Mouse (Mus musculus) forebrain, embryonic 15.5 days (tissue): ENCODE results near the gene Lrrfip1. TPM values are rescaled to one million over a fixed set of nuclear protein-coding genes. Genes with fewer than 3 reads are reported as not detected.

Experiments used
- ATAC-seq: fragments of 200-750 bp; cut with Nextera tagmentation; replicated peaks from 2 replicates; pipeline ENCODE4 v1.8.0; 2017; ENCODE audit warnings: mild to moderate bottlenecking, moderate TSS enrichment, moderate library complexity
- H3K27ac ChIP-seq: fragments of 300-500 bp; sonication (generic); replicated peaks from 2 replicates; pipeline ENCODE4 v1.5.1; 2015; ENCODE audit warnings: mild to moderate bottlenecking, inconsistent platforms
- H3K27me3 ChIP-seq: fragments of 300-500 bp; sonication (generic); 2 replicates; pipeline ENCODE4 v1.6.1; 2015; ENCODE audit warnings: inconsistent platforms
- H3K36me3 ChIP-seq: fragments of 300-500 bp; sonication (generic); 2 replicates; pipeline ENCODE4 v1.6.1; 2015; ENCODE audit warnings: mild to moderate bottlenecking, inconsistent platforms
- H3K4me1 ChIP-seq: fragments of 300-500 bp; sonication (generic); 2 replicates; pipeline ENCODE4 v1.6.1; 2015; ENCODE audit warnings: inconsistent platforms
- H3K4me2 ChIP-seq: fragments of 300-500 bp; sonication (generic); replicated peaks from 2 replicates; pipeline ENCODE4 v1.6.1; 2015; ENCODE audit warnings: mild to moderate bottlenecking, inconsistent platforms
- H3K4me3 ChIP-seq: fragments of 300-500 bp; sonication (generic); 2 replicates; pipeline ENCODE4 v1.5.1; 2015; ENCODE audit warnings: mild to moderate bottlenecking, inconsistent platforms
- H3K9ac ChIP-seq: fragments of 300-500 bp; sonication (generic); replicated peaks from 2 replicates; pipeline ENCODE4 v1.6.1; 2015; ENCODE audit warnings: mild to moderate bottlenecking, inconsistent platforms
- H3K9me3 ChIP-seq: fragments of 300-500 bp; sonication (generic); 2 replicates; pipeline ENCODE4 v1.6.1; 2016; ENCODE audit warnings: inconsistent platforms
- WGBS: fragments of 180-500 bp; shearing (Covaris S2); methylation state at CpG from one replicate; pipeline ENCODE4 v1.1.7; 2015; ENCODE audit warnings: mixed read lengths; 5-methylcytosine and 5-hydroxymethylcytosine counted together
- polyA plus RNA-seq: library from polyadenylated mRNA; unstranded; fragments of >200 nt; fragmentation: Nextera tagmentation; extraction: Ambion mirVana; gene quantifications from 2 replicates; pipeline ENCODE4 v1.2.1, GENCODE M21; 2015

Gene Lrrfip1
- polyA plus RNA-seq, 1 experiment from 2014 or later = 38.3 TPM

GRCm38 (mm10) chr1:91095258-91095657 is 96.7 kb downstream of the Lrrfip1 start:
- Histone ChIP-seq H3K27me3 (no peaks in the 10 kb centered on the region), H3K9ac (no peak overlapping the region), H3K4me1 (no peaks in the 10 kb centered on the region), H3K4me3 (no peak overlapping the region), H3K4me2 (no peak overlapping the region), H3K36me3 (no peaks in the 10 kb centered on the region), H3K9me3 (no peaks in the 10 kb centered on the region), H3K27ac (no peak overlapping the region)
- WGBS = 81% methylated on average over 3 of the region's 3 CpGs
- no peak for ATAC-seq

DNA sequence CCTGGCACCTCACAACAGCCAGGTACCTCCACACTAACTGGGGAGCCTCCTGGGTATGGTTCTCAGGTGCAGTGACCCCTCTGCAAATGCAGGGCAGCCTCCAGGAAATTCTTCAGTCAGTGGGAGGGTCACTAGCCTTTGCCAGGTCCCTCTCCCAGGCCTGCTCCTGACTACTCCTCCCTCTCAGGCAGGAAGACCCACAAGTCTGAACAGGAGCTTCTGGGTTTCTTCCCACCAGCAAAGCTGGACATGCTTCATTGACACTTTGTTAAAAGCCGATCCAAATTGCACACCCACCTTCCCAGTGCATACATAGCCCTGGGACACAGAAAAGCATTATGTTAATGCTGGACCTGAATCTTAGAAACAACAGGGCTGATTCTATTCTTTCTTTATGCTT is 97.3 kb downstream of the Lrrfip1 start:
- no peak overlapping the region for H3K4me3 ChIP-seq
- H3K9me3 ChIP-seq = no peaks in the 10 kb centered on the region
- H3K27me3 ChIP-seq = no peaks in the 10 kb centered on the region
- 64% methylated on average over 1 of the region's 1 CpGs for WGBS
- no peak overlapping the region for H3K4me2 ChIP-seq
- H3K4me1 ChIP-seq = no peaks in the 10 kb centered on the region
- H3K27ac ChIP-seq = no peak overlapping the region
- H3K9ac ChIP-seq = no peak overlapping the region
- ATAC-seq = no peak
- H3K36me3 ChIP-seq = no peaks in the 10 kb centered on the region

DNA sequence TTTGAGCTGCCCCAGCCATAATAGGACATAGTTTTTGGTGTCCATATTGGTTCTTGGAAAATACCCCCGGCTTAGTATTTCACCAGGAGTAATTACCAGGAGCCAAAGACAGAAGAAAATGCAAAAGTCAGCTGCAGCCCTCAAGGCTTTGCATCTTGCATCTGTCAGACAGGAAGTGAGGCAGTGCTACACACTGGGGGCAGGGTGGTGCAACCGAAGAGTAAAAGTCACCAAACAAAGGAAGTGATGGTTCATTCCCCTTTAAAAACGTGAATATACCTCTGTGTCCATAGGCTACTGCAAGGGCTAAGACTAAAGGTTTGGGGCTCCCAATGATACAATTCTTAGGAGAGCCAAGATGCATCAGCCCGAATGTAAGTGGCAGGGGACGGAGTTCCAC is 98.0 kb downstream of the Lrrfip1 start:
- H3K27ac ChIP-seq = no peak overlapping the region
- no peaks in the 10 kb centered on the region for H3K9me3 ChIP-seq
- H3K9ac ChIP-seq = no peak overlapping the region
- H3K4me2 ChIP-seq = no peak overlapping the region
- H3K27me3 ChIP-seq = no peaks in the 10 kb centered on the region
- WGBS = 72% methylated on average over 5 of the region's 5 CpGs
- no peak for ATAC-seq
- H3K4me3 ChIP-seq = no peak overlapping the region
- H3K36me3 ChIP-seq = no peaks in the 10 kb centered on the region
- H3K4me1 ChIP-seq = no peaks in the 10 kb centered on the region

DNA sequence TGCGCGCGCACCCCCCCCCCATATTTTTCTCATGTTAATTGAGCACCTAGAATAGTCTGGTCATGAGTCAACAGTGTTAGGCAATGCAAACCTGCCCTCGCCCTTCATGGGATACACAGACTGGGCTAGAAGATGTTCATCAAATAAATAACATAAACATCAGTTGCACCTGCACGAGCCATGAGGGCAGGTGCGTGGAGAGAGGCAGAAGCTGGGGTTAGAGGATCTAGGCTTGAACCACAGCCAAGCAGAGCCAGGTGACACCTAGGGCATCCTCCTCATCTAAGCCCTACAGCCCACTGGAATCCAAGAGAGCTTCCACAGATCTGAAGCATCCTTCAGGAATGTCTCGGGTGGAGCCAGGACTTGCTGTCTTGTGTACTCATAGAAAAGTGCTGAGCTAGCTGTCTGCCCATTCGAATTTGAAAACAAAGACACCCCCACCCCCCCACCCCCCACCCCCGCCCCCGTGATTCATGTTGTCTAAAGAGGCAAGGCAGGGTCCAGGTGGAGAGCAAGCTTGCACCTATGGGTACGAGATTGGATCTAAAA is 98.8 kb downstream of the Lrrfip1 start:
- no peak overlapping the region for H3K4me2 ChIP-seq
- ATAC-seq = no peak
- H3K9me3 ChIP-seq = no peaks in the 10 kb centered on the region
- no peak overlapping the region for H3K27ac ChIP-seq
- H3K36me3 ChIP-seq = no peaks in the 10 kb centered on the region
- no peaks in the 10 kb centered on the region for H3K27me3 ChIP-seq
- 95% methylated on average over 11 of the region's 11 CpGs for WGBS
- no peak overlapping the region for H3K9ac ChIP-seq
- no peak overlapping the region for H3K4me3 ChIP-seq
- H3K4me1 ChIP-seq = no peaks in the 10 kb centered on the region

GRCm38 (mm10) chr1:91098887-91099286 is 100.3 kb downstream of the Lrrfip1 start:
- Histone ChIP-seq H3K4me2 (no peak overlapping the region), H3K36me3 (no peaks in the 10 kb centered on the region), H3K9me3 (no peaks in the 10 kb centered on the region), H3K4me1 (no peaks in the 10 kb centered on the region), H3K4me3 (no peak overlapping the region), H3K27me3 (no peaks in the 10 kb centered on the region), H3K27ac (no peak overlapping the region), H3K9ac (no peak overlapping the region)
- 14% methylated on average over 6 of the region's 6 CpGs for WGBS
- ATAC-seq = no peak

GRCm38 (mm10) chr1:91101709-91102440 is 103.3 kb downstream of the Lrrfip1 start:
- Histone ChIP-seq H3K36me3 (no peaks in the 10 kb centered on the region), H3K9ac (no peak overlapping the region), H3K4me3 (no peak overlapping the region), H3K27ac (no peak overlapping the region), H3K4me1 (no peaks in the 10 kb centered on the region), H3K27me3 (no peaks in the 10 kb centered on the region), H3K9me3 (no peaks in the 10 kb centered on the region), H3K4me2 (no peak overlapping the region)
- WGBS = 63% methylated on average over 11 of the region's 11 CpGs
- no peak for ATAC-seq

GRCm38 (mm10) chr1:91103366-91103983 is 104.9 kb downstream of the Lrrfip1 start:
- no peak overlapping the region for H3K27ac ChIP-seq
- H3K27me3 ChIP-seq = no peaks in the 10 kb centered on the region
- no peak overlapping the region for H3K4me2 ChIP-seq
- H3K36me3 ChIP-seq = no peaks in the 10 kb centered on the region
- no peak for ATAC-seq
- WGBS = 92% methylated on average over 15 of the region's 15 CpGs
- H3K4me3 ChIP-seq = no peak overlapping the region
- H3K4me1 ChIP-seq = no peaks in the 10 kb centered on the region
- H3K9ac ChIP-seq = no peak overlapping the region
- no peaks in the 10 kb centered on the region for H3K9me3 ChIP-seq

DNA sequence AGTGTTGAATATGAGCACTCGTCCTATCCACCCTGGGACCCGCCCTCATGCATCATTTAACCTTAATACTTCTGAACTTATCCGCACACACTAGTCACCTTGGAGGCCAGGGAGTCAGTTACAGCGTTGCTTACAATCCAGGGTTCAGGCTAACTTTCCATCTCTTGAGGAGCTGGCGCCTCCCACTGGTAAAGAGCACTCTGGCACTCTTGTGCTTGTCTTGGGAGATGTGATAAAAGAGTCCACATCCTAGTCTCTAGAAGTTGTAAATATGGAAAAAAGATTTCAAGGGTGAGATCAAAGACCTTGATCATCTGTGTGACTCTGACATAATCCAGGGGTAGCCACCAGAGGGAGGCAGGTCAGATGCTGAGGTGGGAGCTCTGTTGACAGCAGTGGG is 109.0 kb downstream of the Lrrfip1 start:
- 67% methylated on average over 5 of the region's 5 CpGs for WGBS
- Histone ChIP-seq H3K36me3 (no peaks in the 10 kb centered on the region), H3K4me3 (no peak overlapping the region), H3K4me1 (no peaks in the 10 kb centered on the region), H3K9ac (no peak overlapping the region), H3K27ac (no peak overlapping the region), H3K4me2 (no peak overlapping the region), H3K9me3 (no peaks in the 10 kb centered on the region), H3K27me3 (no peaks in the 10 kb centered on the region)
- no peak for ATAC-seq

- H3K9ac ChIP-seq = no peak overlapping the region
- H3K4me3 ChIP-seq = no peak overlapping the region
- H3K4me1 ChIP-seq = no peaks in the 10 kb centered on the region
- H3K9me3 ChIP-seq = no peaks in the 10 kb centered on the region
- H3K27me3 ChIP-seq = no peaks in the 10 kb centered on the region
- ATAC-seq = no peak
- no peak overlapping the region for H3K27ac ChIP-seq
- no peak overlapping the region for H3K4me2 ChIP-seq
- WGBS = 86% methylated on average over 4 of the region's 4 CpGs
- H3K36me3 ChIP-seq = no peaks in the 10 kb centered on the region
Measured at GRCm38 (mm10) chr1:91109302-91109701, 110.8 kb downstream of the Lrrfip1 start.

DNA sequence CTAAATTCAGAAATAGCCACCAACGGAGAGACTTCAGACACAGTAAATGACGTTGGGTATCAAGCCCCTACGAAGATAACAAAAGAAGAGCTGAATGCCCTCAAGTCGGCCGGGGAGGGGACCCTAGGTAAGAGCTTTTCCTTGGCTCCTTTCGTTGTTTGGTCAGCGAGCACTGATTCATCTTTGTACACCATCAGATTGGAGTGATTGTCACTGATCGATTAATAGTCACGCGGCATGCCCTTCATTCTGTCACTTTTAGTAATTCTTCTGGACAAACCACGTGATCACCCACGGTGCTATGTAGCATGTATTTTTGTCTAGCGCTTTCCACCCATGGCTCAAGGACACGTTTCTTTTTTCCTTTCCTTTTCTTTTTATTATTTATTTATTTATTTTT is 113.6 kb downstream of the Lrrfip1 start:
- Histone ChIP-seq H3K4me3 (no peak overlapping the region), H3K4me2 (no peak overlapping the region), H3K4me1 (no peaks in the 10 kb centered on the region), H3K9ac (no peak overlapping the region), H3K9me3 (no peaks in the 10 kb centered on the region), H3K27me3 (no peaks in the 10 kb centered on the region), H3K36me3 (peaks cover 4% of the 10 kb centered on the region; the same call in 1 of the 2 replicates), H3K27ac (no peak overlapping the region)
- no peak for ATAC-seq
- WGBS = 92% methylated on average over 14 of the region's 14 CpGs

DNA sequence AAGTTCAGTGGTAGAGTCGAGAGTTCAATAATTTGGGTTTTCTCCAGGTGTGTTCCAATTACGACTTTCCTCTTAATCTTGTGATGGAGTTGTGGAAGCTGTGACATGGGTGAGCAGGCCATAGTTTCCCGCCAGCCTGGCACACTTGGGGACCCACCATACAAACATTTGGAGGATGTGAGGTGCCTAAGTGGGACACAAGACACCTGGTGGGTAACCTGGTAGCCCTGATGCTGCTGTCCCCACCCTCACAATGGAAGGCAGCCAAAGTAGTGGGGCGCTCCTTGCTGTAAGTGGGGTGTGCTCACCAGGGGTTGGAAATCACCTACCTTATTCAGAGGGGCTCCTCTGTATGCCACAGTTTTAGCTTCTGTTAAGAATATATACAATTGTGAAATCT is 114.1 kb downstream of the Lrrfip1 start:
- no peaks in the 10 kb centered on the region for H3K4me1 ChIP-seq
- H3K4me2 ChIP-seq = no peak overlapping the region
- H3K36me3 ChIP-seq = peaks cover 4% of the 10 kb centered on the region; the same call in 1 of the 2 replicates
- H3K9me3 ChIP-seq = no peaks in the 10 kb centered on the region
- no peak overlapping the region for H3K9ac ChIP-seq
- no peak overlapping the region for H3K4me3 ChIP-seq
- H3K27me3 ChIP-seq = no peaks in the 10 kb centered on the region
- 95% methylated on average over 4 of the region's 4 CpGs for WGBS
- ATAC-seq = no peak
- H3K27ac ChIP-seq = no peak overlapping the region

GRCm38 (mm10) chr1:91122121-91122520 is 123.6 kb downstream of the Lrrfip1 start:
- Histone ChIP-seq H3K9me3 (no peaks in the 10 kb centered on the region), H3K27ac (no peak overlapping the region), H3K36me3 (peaks cover 13% of the 10 kb centered on the region; the same call in 1 of the 2 replicates), H3K4me1 (no peaks in the 10 kb centered on the region), H3K4me3 (no peak overlapping the region), H3K4me2 (no peak overlapping the region), H3K27me3 (no peaks in the 10 kb centered on the region), H3K9ac (no peak overlapping the region)
- WGBS = 92% methylated on average over 11 of the region's 11 CpGs
- no peak for ATAC-seq
